In the genomic region with DNA sequence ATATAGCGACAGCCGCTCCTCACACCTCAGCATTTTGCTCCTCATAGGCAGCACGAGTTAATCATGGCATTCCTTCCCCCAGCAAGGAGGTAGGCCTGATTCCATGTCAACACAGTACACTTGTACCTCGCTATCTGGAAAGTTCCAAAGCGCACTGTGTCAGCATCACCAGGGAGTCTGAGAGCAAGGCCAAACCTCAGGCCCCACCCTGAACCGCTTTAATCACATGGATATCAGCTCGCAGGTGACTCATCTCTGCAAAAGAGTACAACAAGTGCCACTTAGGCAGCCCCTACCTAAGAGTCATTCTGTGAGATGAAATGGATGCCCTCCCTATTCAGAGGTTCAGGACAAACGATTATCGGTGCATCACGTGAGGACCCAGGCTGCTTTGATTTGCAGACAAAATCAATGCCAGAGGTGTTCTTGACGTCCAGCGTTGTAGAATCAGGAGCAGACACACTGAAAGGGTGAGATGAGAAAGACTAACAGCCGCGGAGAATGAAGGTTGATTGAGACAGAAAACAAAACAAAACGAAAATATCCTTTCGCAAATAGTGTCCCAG, we compare ENCODE assay signal across 21 mouse cellular contexts. TPM values are rescaled to one million over a fixed set of nuclear protein-coding genes. Genes with fewer than 3 reads are reported as not detected.
A peak's percentile ranks its signal among the peaks of the same experiment; 100 is the strongest.
DNase-seq lines count a peak whose midpoint lies in the region; ATAC-seq and TF ChIP-seq lines count a peak whose summit lies in the region.
"Had no signal": no experiment of that assay in that cellular context is flagged by ENCODE, and none has a peak within 500 bp of the region (broad histone marks: within the 10 kb centered on the region; RNA-seq: fewer than 3 reads in every experiment).

No protein-coding gene starts in this region.

- H3K9ac ChIP-seq in heart, postnatal 0 days (replicated peaks; ENCODE audit: low read depth, low read length), result no peak overlapping the region
- no peak overlapping the region for H3K9ac ChIP-seq in heart, embryonic 11.5 days (ENCODE audit: low read depth, low read length)
- H3K9ac ChIP-seq in intestine, postnatal 0 days (ENCODE audit: low read depth, low read length), result no peak overlapping the region
- H3K9ac ChIP-seq: heart, embryonic 13.5 days; kidney, embryonic 15.5 days had no signal

- no peaks in the 10 kb centered on the region for H3K4me1 ChIP-seq in heart, postnatal 0 days (ENCODE audit: control insufficient read depth, insufficient read depth)
- no peaks in the 10 kb centered on the region for H3K4me1 ChIP-seq in heart, embryonic 11.5 days (ENCODE audit: control insufficient read depth, insufficient read depth, low read length)
- peaks cover 5% of the 10 kb centered on the region; the same call in 1 of the 2 replicates for H3K4me1 ChIP-seq in intestine, postnatal 0 days (replicated peaks; ENCODE audit: control insufficient read depth, insufficient read depth, low read length)
- H3K4me1 ChIP-seq: embryonic facial prominence, embryonic 10.5 days; kidney, embryonic 15.5 days; limb, embryonic 10.5 days; midbrain, embryonic 10.5 days had no signal

- H3K4me3 ChIP-seq in heart, postnatal 0 days (ENCODE audit: low read depth, low read length), result no peak overlapping the region
- H3K4me3 ChIP-seq in heart, embryonic 11.5 days (ENCODE audit: low read depth, low read length), result no peak overlapping the region
- H3K4me3 ChIP-seq in intestine, postnatal 0 days (ENCODE audit: low read depth, low read length), result no peak overlapping the region
- H3K4me3 ChIP-seq: embryonic facial prominence, embryonic 10.5 days; heart, embryonic 13.5 days; kidney, embryonic 15.5 days; limb, embryonic 10.5 days; midbrain, embryonic 10.5 days had no signal

- H3K27ac ChIP-seq in heart, postnatal 0 days (ENCODE audit: low read depth), result no peak overlapping the region
- H3K27ac ChIP-seq in heart, embryonic 11.5 days (ENCODE audit: low read depth, low read length), result no peak overlapping the region
- 0 out of 2 replicates have a peak overlapping the region, but pooled peaks have one; percentile 31 for H3K27ac ChIP-seq in intestine, postnatal 0 days (ENCODE audit: low read depth, low read length)
- H3K27ac ChIP-seq: embryonic facial prominence, embryonic 10.5 days; heart, embryonic 13.5 days; hindbrain, postnatal 0 days; kidney, embryonic 15.5 days; limb, embryonic 10.5 days; midbrain, embryonic 10.5 days had no signal

- no peak for TF ChIP-seq CTCF in heart, postnatal 0 days (IDR thresholded peaks at IDR 0.05; ENCODE audit: low read depth)
- no peak for TF ChIP-seq CTCF in intestine, postnatal 0 days (IDR thresholded peaks at IDR 0.05; ENCODE audit: low read depth)

- 54% methylated on average over 16 of the region's 16 CpGs for whole genome bisulfite sequencing in heart, postnatal 0 days
- 67% methylated on average over 16 of the region's 16 CpGs for WGBS in heart, embryonic 11.5 days (ENCODE audit: insufficient replicate concordance)
- WGBS in intestine, postnatal 0 days, result 64% methylated on average over 16 of the region's 16 CpGs

- peak; percentile 33 for DNase-seq in heart, postnatal 0 days (ENCODE audit: low spot score)
- DNase-seq in adrenal gland, postnatal 10 days, result peak; percentile 36
- DNase-seq in spleen, postnatal 4 days (ENCODE audit: low spot score in 2 of 2), result no peak
- DNase-seq in gastrocnemius, adult 18-20 months (ENCODE audit: low spot score), result no peak
- no peak for DNase-seq in lung, postnatal 25 days (ENCODE audit: low spot score)
- DNase-seq: cerebellum, adult 11 months; heart, postnatal 4 days; layer of hippocampus, postnatal 36 days; lung, adult 2 months; lung, postnatal 4 days had no signal

- no peaks in the 10 kb centered on the region for H3K36me3 ChIP-seq in heart, postnatal 0 days (replicated peaks; ENCODE audit: control insufficient read depth, insufficient read depth, low read length)
- H3K36me3 ChIP-seq in heart, embryonic 11.5 days (ENCODE audit: control insufficient read depth, insufficient read depth, low read length), result no peaks in the 10 kb centered on the region
- H3K36me3 ChIP-seq in intestine, postnatal 0 days (ENCODE audit: control insufficient read depth, insufficient read depth), result no peaks in the 10 kb centered on the region
- H3K36me3 ChIP-seq: embryonic facial prominence, embryonic 10.5 days; G1E; heart, embryonic 13.5 days; kidney, embryonic 15.5 days; limb, embryonic 10.5 days; midbrain, embryonic 10.5 days had no signal

- no peak overlapping the region for H3K4me2 ChIP-seq in heart, postnatal 0 days (ENCODE audit: low read depth, low read length)
- no peak overlapping the region for H3K4me2 ChIP-seq in heart, embryonic 11.5 days
- H3K4me2 ChIP-seq in intestine, postnatal 0 days (replicated peaks; ENCODE audit: low read depth), result no peak overlapping the region
- H3K4me2 ChIP-seq: heart, embryonic 13.5 days; kidney, embryonic 15.5 days; liver, embryonic 11.5 days had no signal

- no peaks in the 10 kb centered on the region for H3K9me3 ChIP-seq in heart, postnatal 0 days (replicated peaks; ENCODE audit: control insufficient read depth, low read length)
- H3K9me3 ChIP-seq in heart, embryonic 11.5 days (replicated peaks; ENCODE audit: control insufficient read depth, low read length), result no peaks in the 10 kb centered on the region
- H3K9me3 ChIP-seq in intestine, postnatal 0 days (ENCODE audit: control insufficient read depth), result no peaks in the 10 kb centered on the region
- H3K9me3 ChIP-seq: embryonic facial prominence, embryonic 10.5 days; G1E; heart, embryonic 13.5 days; kidney, embryonic 15.5 days; limb, embryonic 10.5 days; midbrain, embryonic 10.5 days had no signal

- H3K27me3 ChIP-seq in heart, postnatal 0 days (ENCODE audit: control insufficient read depth, insufficient read depth, low read length), result no peaks in the 10 kb centered on the region
- H3K27me3 ChIP-seq in heart, embryonic 11.5 days (ENCODE audit: control insufficient read depth, insufficient read depth, low read length), result no peaks in the 10 kb centered on the region
- H3K27me3 ChIP-seq in intestine, postnatal 0 days (replicated peaks; ENCODE audit: control insufficient read depth, insufficient read depth, low read length), result no peaks in the 10 kb centered on the region
- H3K27me3 ChIP-seq: heart, embryonic 13.5 days; kidney, embryonic 15.5 days had no signal

- ATAC-seq in heart, postnatal 0 days (ENCODE audit: insufficient read depth, low read depth), result peak; percentile 75; the same call in 1 of the 2 replicates
- ATAC-seq in heart, embryonic 11.5 days (replicated peaks; ENCODE audit: insufficient number of reproducible peaks, low FRiP score, low TSS enrichment), result no peak
- ATAC-seq in intestine, postnatal 0 days, result peak; percentile 81
- ATAC-seq: forebrain, embryonic 14.5 days; hindbrain, postnatal 0 days had no signal

- TF ChIP-seq EP300 in heart, postnatal 0 days (IDR thresholded peaks at IDR 0.05; ENCODE audit: low read depth), result no peak

RNA-seq across cellular contexts. Expression of a gene that starts 41.2 kb away (rescaled TPM):
- total RNA-seq in heart, postnatal 0 days (2014; rRNA removed; ENCODE audit: low replicate concordance), result 32.5 and 46.1 TPM in 2 replicates
- polyA plus RNA-seq in heart, postnatal 0 days (2015; fragmentation: Nextera tagmentation; extraction: Ambion mirVana), result 37.1 and 41.8 TPM in 2 replicates
- polyA plus RNA-seq in heart, embryonic 11.5 days (2014; fragmentation: Nextera tagmentation; extraction: Ambion mirVana), result 42.1 and 44.2 TPM in 2 replicates
- 10 to 100 TPM; 29.1 to 31.3 TPM for total RNA-seq in adrenal gland, postnatal 10 days (2021)
- polyA plus RNA-seq in intestine, postnatal 0 days (2015; fragmentation: Nextera tagmentation; extraction: Ambion mirVana), result 31.2 and 34.3 TPM in 2 replicates
- total RNA-seq in gastrocnemius, adult 18-20 months (2021), result 10 to 100 TPM; 27.2 to 28.8 TPM

RNA-seq across cellular contexts. Expression of a gene that starts 46.7 kb away (rescaled TPM):
- total RNA-seq in heart, postnatal 0 days (2014; rRNA removed; ENCODE audit: low replicate concordance), result 142 and 167 TPM in 2 replicates
- polyA plus RNA-seq in heart, postnatal 0 days (2015; fragmentation: Nextera tagmentation; extraction: Ambion mirVana), result 74.8 and 82.4 TPM in 2 replicates
- polyA plus RNA-seq in heart, embryonic 11.5 days (2014; fragmentation: Nextera tagmentation; extraction: Ambion mirVana), result 209 and 212 TPM in 2 replicates
- total RNA-seq in adrenal gland, postnatal 10 days (2021), result 100 to 1,000 TPM; 105 to 109 TPM
- polyA plus RNA-seq in intestine, postnatal 0 days (2015; fragmentation: Nextera tagmentation; extraction: Ambion mirVana), result 105 and 106 TPM in 2 replicates
- 10 to 100 TPM; 18.1 to 19.8 TPM for total RNA-seq in gastrocnemius, adult 18-20 months (2021)

RNA-seq across cellular contexts. Expression of a gene that starts 56.5 kb away (rescaled TPM):
- total RNA-seq in heart, postnatal 0 days (2014; rRNA removed; ENCODE audit: low replicate concordance), result 61.5 and 74.0 TPM in 2 replicates
- polyA plus RNA-seq in heart, postnatal 0 days (2015; fragmentation: Nextera tagmentation; extraction: Ambion mirVana), result 22.6 and 26.7 TPM in 2 replicates
- polyA plus RNA-seq in heart, embryonic 11.5 days (2014; fragmentation: Nextera tagmentation; extraction: Ambion mirVana), result 13.0 and 18.5 TPM in 2 replicates
- total RNA-seq in adrenal gland, postnatal 10 days (2021), result 10 to 100 TPM; 52.2 to 54.9 TPM
- 16.2 and 17.3 TPM in 2 replicates for polyA plus RNA-seq in intestine, postnatal 0 days (2015; fragmentation: Nextera tagmentation; extraction: Ambion mirVana)
- total RNA-seq in gastrocnemius, adult 18-20 months (2021), result 10 to 100 TPM; 14.6 to 20.6 TPM

Comparison
In these comparisons a context has a peak if more than half of its experiments do, and no peak if none do; other contexts are left out.
1. DNase-seq: peak in heart, postnatal 0 days (single experiment) and adrenal gland, postnatal 10 days (single experiment); none in spleen, postnatal 4 days (0 of 2), gastrocnemius, adult 18-20 months (single experiment) and lung, postnatal 25 days (single experiment).